Mouse (Mus musculus): Measurements from ENCODE around the gene Hsd3b7.
A peak's percentile ranks its signal among the peaks of the same experiment; 100 is the strongest.
"Not testable (repeated sequence)": the region's sequence is repeated elsewhere in the genome, so short reads cannot be mapped to it uniquely, and the experiment has no call there.

Gene Hsd3b7

DNA sequence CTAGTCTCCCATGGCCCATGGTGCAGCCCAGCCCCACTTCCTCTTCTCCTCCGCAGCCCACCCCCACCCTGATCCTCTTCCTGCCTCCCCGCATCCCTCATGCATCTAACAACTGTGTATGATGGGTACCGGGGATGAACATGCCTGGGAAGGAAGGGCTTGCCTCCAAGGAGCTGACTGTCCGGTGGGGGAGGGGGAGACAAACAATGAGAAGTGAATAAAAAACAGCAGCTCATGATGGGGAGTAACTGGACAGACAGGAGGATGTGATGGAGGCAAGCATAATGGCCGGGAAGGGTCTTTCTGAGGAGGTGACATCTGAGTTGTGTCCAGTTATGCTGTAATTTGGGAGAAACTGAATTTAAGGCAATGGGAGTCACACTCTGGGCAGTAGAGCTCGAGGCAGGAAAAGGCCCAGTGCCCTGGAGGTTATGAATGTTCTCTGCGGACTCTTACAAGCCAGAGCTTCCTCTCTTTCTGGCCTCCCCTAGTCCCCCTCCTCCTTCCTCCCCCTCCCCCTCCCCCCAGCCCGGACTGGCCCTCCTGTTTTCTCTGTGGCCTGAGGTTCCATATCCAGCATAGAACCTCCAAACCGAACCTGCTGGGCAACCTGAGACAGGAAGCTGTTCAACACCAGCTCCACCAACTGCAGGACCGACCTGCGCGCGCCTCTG is 20.6 kb downstream of the Hsd3b7 start:
- DNase-seq, result no peak

DNA sequence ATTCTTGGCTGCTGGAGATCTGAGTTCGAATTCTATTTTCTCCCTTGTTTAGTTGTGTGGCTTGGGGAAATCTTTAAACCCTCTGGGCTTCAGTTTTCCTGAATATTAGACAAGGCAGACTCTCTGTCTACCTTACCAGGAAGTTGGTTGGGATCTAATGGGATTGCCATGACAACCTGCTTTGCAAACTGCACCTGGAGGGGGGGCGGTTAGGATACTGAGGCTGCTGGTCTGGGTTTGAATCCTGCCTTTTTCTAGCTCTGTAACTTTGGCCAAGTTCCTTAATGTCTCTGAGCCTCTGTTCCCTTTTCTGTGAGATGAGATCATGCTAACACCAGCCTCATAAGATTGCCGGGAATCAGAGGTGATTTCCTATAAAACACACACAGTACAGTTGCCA is 22.1 kb downstream of the Hsd3b7 start:
- no peak for DNase-seq

DNA sequence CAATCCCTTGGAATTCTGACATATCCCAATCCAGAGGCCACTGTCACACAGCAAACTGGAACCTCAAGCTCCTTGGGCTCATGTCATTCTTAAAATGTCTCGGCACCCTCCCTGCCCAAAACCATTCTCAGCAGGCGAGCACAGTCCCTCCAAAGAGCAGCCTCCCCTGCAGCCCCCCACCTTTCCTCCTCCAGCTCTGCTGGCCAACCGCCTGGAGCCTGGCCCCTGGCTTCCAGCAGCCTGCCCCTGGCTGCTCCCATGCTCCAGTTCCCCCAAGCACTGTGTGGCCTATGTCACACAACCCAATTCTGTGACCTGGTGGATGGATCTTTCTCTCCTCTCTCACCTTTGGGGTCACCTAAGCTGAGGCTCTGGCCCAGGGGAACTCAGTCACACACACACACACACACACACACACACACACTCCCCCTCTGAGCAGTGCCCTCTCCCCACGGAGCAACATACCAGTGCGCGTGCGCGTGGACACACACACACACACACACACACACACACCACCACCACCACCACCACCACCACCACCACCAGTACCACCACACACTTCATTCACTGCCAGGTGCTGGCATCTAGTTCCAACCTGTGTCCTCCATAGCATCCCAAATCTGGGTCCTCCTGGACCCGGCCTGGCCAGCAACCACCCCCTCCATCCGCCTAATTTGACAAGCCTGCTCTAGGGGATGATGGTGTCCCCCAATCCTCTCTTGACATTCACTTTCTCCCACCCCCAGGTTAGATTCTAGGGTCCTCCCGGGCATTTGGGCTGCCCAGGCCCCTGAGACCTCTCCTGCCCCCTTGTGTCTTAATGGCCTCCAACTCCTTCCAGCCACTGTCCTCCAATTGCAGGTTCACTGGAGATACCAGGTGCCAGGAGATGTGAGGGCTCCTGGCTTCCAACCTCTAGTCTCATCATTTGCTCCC is 23.1 kb downstream of the Hsd3b7 start:
- no peak for DNase-seq

- no peak for DNase-seq
Measured at GRCm38 (mm10) chr7:127824176-127824871, 23.9 kb downstream of the Hsd3b7 start, which contains the start of the genes Stx4a and Stx1b. Gene Stx4a, plus strand, starts transcription at chr7:127824294. Gene Stx1b, minus strand, starts transcription at chr7:127824549.

DNA sequence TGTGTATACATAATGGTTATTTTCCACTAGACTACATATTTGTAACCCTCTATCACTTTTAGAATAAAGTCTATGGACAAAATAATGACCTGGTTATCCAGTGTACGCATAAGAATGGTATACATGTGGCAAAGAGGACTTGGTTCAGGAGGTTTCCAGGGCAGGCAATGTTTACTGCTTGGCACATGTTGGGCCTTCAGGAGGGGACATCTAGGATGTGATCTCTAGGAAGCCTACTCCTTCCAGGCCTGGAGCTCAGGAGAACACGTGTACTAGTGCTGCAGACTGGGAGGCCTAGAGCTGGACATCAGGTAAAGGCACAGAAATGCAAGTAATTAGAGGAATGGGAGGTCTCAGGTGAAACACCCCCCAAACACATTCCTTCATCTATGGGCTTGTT is 35.1 kb downstream of the Hsd3b7 start:
- no peak for DNase-seq

DNA sequence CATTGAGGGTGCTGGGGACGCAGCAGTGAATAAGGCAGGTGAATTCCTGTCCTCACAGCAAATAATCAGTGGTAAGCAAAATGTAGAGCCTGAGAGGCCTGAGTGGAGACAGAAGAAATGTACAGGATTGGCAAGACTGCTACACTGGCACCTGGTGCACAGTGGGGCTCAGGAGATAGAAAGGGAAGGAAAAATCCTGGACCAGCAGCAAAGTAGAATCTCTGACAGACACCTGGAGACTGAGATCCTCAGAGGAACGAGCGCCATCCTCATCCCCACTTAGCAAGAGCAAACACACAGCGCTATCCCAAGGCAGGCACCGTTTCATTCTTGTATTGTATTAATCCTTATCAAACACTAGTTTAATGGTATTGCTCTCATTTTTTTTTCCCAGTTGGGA is 37.1 kb downstream of the Hsd3b7 start:
- DNase-seq, result no peak

DNA sequence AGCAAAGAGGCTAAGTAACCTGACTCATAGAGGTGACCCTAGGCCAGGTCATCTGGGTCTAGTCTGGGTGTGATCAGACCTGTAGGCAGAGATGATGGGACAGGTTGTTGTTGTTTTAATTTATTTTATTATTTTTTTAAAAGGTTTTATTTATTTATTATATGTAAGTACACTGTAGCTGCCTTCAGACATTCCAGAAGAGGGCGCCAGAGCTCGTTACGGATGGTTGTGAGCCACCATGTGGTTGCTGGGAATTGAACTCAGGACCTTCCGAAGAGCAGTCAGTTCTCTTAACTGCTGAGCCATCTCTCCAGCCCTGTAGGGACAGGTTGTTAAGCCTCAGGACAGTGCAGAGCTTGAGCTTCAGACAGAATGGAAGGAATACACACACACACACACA is 37.5 kb downstream of the Hsd3b7 start:
- DNase-seq, result not testable (repeated sequence)

- not testable (repeated sequence) for DNase-seq
Measured at GRCm38 (mm10) chr7:127840031-127840430, 39.6 kb downstream of the Hsd3b7 start.

GRCm38 (mm10) chr7:127840886-127841285 is 40.5 kb downstream of the Hsd3b7 start:
- DNase-seq, result no peak

GRCm38 (mm10) chr7:127841340-127842000 is 41.1 kb downstream of the Hsd3b7 start:
- peak; percentile 91 for DNase-seq

GRCm38 (mm10) chr7:127842001-127842718 is 41.8 kb downstream of the Hsd3b7 start:
- DNase-seq, result peak; percentile 87

DNA sequence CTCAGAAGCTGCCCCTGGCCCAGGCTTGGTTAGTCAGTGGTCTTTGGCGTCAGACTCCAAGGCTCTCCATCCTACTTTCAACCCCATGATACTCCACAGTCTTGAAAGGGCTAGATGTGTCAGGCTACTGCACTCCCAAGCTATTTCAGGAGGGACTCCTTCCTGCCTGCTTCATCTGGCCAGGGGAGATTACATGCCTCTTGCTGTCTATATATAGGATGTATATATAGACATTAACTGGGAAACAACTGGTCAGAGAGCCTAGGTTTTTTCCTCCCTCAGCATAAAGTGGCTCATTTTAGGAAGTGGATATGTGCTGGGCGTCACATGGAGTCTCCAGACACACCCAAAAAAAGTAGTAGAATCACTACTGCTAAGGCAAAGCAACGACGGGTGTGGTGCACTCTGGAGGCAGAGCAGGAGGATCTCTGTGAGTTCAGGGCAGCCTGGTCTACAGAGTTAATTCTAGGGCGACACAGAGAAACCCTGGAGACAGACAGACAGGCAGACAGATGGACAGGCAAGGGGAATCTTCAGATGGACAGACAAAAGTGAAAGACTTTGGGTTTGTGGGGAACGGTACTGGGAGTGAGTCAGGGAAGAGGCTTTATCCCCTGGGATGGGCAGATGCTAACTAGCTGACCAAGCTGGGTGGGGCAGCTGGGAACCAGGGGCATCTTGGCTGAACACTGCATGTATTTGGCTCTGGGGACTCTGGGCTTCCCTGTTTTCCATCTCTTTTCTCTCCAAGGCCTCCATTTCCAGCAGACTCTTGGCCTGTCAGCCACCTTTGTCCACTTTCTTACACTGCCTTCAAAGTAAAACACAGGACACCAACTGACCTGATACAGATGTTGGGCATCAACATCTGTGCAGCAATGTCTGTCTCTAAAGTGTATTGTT is 49.8 kb downstream of the Hsd3b7 start:
- DNase-seq, result no peak

GRCm38 (mm10) chr7:127850906-127851305 is 50.5 kb downstream of the Hsd3b7 start:
- no peak for DNase-seq

Measured in kidney, adult 18-20 months (tissue).